Mouse (Mus musculus) intestine, embryonic 15.5 days (tissue): Measurements from ENCODE around the gene Sgms1. TPM values are rescaled to one million over a fixed set of nuclear protein-coding genes. Genes with fewer than 3 reads are reported as not detected.

ENCODE experiments used
- ATAC-seq: fragments of 200-750 bp; cut with Nextera tagmentation; 2 replicates; pipeline ENCODE4 v1.8.0; 2017; ENCODE audit warnings: moderate TSS enrichment, moderate library complexity
- H3K27ac ChIP-seq: fragments of 300-500 bp; sonication (generic); 2 replicates; pipeline ENCODE4 v1.5.1; 2015; ENCODE audit warnings: mild to moderate bottlenecking, inconsistent platforms
- H3K27me3 ChIP-seq: fragments of 300-500 bp; sonication (generic); replicated peaks from 2 replicates; pipeline ENCODE4 v1.6.1; 2015; ENCODE audit warnings: inconsistent platforms
- H3K36me3 ChIP-seq: fragments of 300-500 bp; sonication (generic); 2 replicates; pipeline ENCODE4 v1.6.1; 2015; ENCODE audit warnings: inconsistent platforms
- H3K4me1 ChIP-seq: fragments of 300-500 bp; sonication (generic); replicated peaks from 2 replicates; pipeline ENCODE4 v1.6.1; 2015; ENCODE audit warnings: inconsistent platforms
- H3K4me2 ChIP-seq: fragments of 300-500 bp; sonication (generic); replicated peaks from 2 replicates; pipeline ENCODE4 v1.6.1; 2015; ENCODE audit warnings: mild to moderate bottlenecking, inconsistent platforms
- H3K4me3 ChIP-seq: fragments of 300-500 bp; sonication (generic); replicated peaks from 2 replicates; pipeline ENCODE4 v1.5.1; 2015; ENCODE audit warnings: inconsistent platforms
- H3K9ac ChIP-seq: fragments of 300-500 bp; sonication (generic); 2 replicates; pipeline ENCODE4 v1.6.1; 2015; ENCODE audit warnings: inconsistent platforms
- H3K9me3 ChIP-seq: fragments of 300-500 bp; sonication (generic); 2 replicates; pipeline ENCODE4 v1.6.1; 2016; ENCODE audit warnings: inconsistent platforms
- WGBS: fragments of 180-500 bp; shearing (Covaris S2); methylation state at CpG from one replicate; pipeline ENCODE4 v1.1.7; 2015; 5-methylcytosine and 5-hydroxymethylcytosine counted together
- polyA plus RNA-seq: library from polyadenylated mRNA; unstranded; fragments of >200 nt; fragmentation: Nextera tagmentation; extraction: Ambion mirVana; gene quantifications from 2 replicates; pipeline ENCODE4 v1.2.1, GENCODE M21; 2015

Gene Sgms1
- polyA plus RNA-seq, 1 experiment from 2014 or later: 35.3 TPM

- Histone ChIP-seq H3K9ac (no peak overlapping the region), H3K4me2 (no peak overlapping the region), H3K9me3 (no peaks in the 10 kb centered on the region), H3K4me3 (no peak overlapping the region), H3K4me1 (0 out of 2 replicates have a peak, but pooled peaks cover 14% of the 10 kb centered on the region), H3K36me3 (no peaks in the 10 kb centered on the region), H3K27ac (no peak overlapping the region), H3K27me3 (no peaks in the 10 kb centered on the region)
- ATAC-seq: no peak
- 76% methylated on average over 6 of the region's 6 CpGs for WGBS
Observed at GRCm38 (mm10) chr19:32379239-32379920, 10.1 kb downstream of the Sgms1 start.

- no peaks in the 10 kb centered on the region for H3K36me3 ChIP-seq
- no peaks in the 10 kb centered on the region for H3K9me3 ChIP-seq
- 0 out of 2 replicates have a peak, but pooled peaks cover 14% of the 10 kb centered on the region for H3K4me1 ChIP-seq
- ATAC-seq: no peak
- no peak overlapping the region for H3K4me2 ChIP-seq
- no peak overlapping the region for H3K27ac ChIP-seq
- H3K27me3 ChIP-seq: no peaks in the 10 kb centered on the region
- 62% methylated on average over 3 of the region's 3 CpGs for WGBS
- H3K4me3 ChIP-seq: no peak overlapping the region
- H3K9ac ChIP-seq: no peak overlapping the region
Observed at GRCm38 (mm10) chr19:32378581-32378980, 10.9 kb downstream of the Sgms1 start.

GRCm38 (mm10) chr19:32377701-32378325 is 11.7 kb downstream of the Sgms1 start:
- H3K27ac ChIP-seq: no peak overlapping the region
- no peaks in the 10 kb centered on the region for H3K27me3 ChIP-seq
- no peak for ATAC-seq
- no peaks in the 10 kb centered on the region for H3K9me3 ChIP-seq
- H3K4me1 ChIP-seq: 0 out of 2 replicates have a peak, but pooled peaks cover 14% of the 10 kb centered on the region
- H3K4me3 ChIP-seq: no peak overlapping the region
- WGBS: 64% methylated on average over 7 of the region's 7 CpGs
- H3K4me2 ChIP-seq: no peak overlapping the region
- no peak overlapping the region for H3K9ac ChIP-seq
- no peaks in the 10 kb centered on the region for H3K36me3 ChIP-seq

GRCm38 (mm10) chr19:32376886-32377535 is 12.5 kb downstream of the Sgms1 start:
- Histone ChIP-seq H3K9me3 (no peaks in the 10 kb centered on the region), H3K27me3 (no peaks in the 10 kb centered on the region), H3K4me3 (no peak overlapping the region), H3K9ac (no peak overlapping the region), H3K36me3 (no peaks in the 10 kb centered on the region), H3K4me1 (0 out of 2 replicates have a peak, but pooled peaks cover 16% of the 10 kb centered on the region), H3K27ac (no peak overlapping the region), H3K4me2 (no peak overlapping the region)
- peak; percentile 78 for ATAC-seq
- 52% methylated on average over 7 of the region's 7 CpGs for WGBS

- WGBS: 88% methylated on average over 4 of the region's 4 CpGs
- Histone ChIP-seq H3K4me3 (no peak overlapping the region), H3K9me3 (no peaks in the 10 kb centered on the region), H3K36me3 (no peaks in the 10 kb centered on the region), H3K9ac (no peak overlapping the region), H3K27me3 (no peaks in the 10 kb centered on the region), H3K4me2 (no peak overlapping the region), H3K4me1 (0 out of 2 replicates have a peak, but pooled peaks cover 16% of the 10 kb centered on the region), H3K27ac (no peak overlapping the region)
- ATAC-seq: no peak
Observed at GRCm38 (mm10) chr19:32376054-32376453, 13.5 kb downstream of the Sgms1 start.

GRCm38 (mm10) chr19:32375473-32375985 is 14.0 kb downstream of the Sgms1 start:
- no peaks in the 10 kb centered on the region for H3K9me3 ChIP-seq
- no peak overlapping the region for H3K9ac ChIP-seq
- H3K36me3 ChIP-seq: no peaks in the 10 kb centered on the region
- H3K4me2 ChIP-seq: no peak overlapping the region
- no peak overlapping the region for H3K4me3 ChIP-seq
- H3K27ac ChIP-seq: no peak overlapping the region
- 89% methylated on average over 4 of the region's 4 CpGs for WGBS
- no peaks in the 10 kb centered on the region for H3K27me3 ChIP-seq
- no peak for ATAC-seq
- H3K4me1 ChIP-seq: 0 out of 2 replicates have a peak, but pooled peaks cover 16% of the 10 kb centered on the region

GRCm38 (mm10) chr19:32374751-32375150 is 14.8 kb downstream of the Sgms1 start:
- Histone ChIP-seq H3K9ac (no peak overlapping the region), H3K4me2 (no peak overlapping the region), H3K27ac (no peak overlapping the region), H3K9me3 (no peaks in the 10 kb centered on the region), H3K4me1 (0 out of 2 replicates have a peak, but pooled peaks cover 16% of the 10 kb centered on the region), H3K4me3 (no peak overlapping the region), H3K27me3 (no peaks in the 10 kb centered on the region), H3K36me3 (no peaks in the 10 kb centered on the region)
- no peak for ATAC-seq
- 87% methylated on average over 10 of the region's 10 CpGs for WGBS

- WGBS: 80% methylated on average over 16 of the region's 16 CpGs
- 0 out of 2 replicates have a peak, but pooled peaks cover 16% of the 10 kb centered on the region for H3K4me1 ChIP-seq
Observed at GRCm38 (mm10) chr19:32373865-32374655, 15.5 kb downstream of the Sgms1 start.

GRCm38 (mm10) chr19:32372373-32372772 is 17.1 kb downstream of the Sgms1 start:
- ATAC-seq: 0 out of 2 replicates have a peak, but pooled peaks have one; percentile 15
- no peak overlapping the region for H3K4me2 ChIP-seq
- no peak overlapping the region for H3K27ac ChIP-seq
- no peak overlapping the region for H3K9ac ChIP-seq
- 0 out of 2 replicates have a peak, but pooled peaks cover 7% of the 10 kb centered on the region for H3K4me1 ChIP-seq
- 68% methylated on average over 4 of the region's 4 CpGs for WGBS
- no peak overlapping the region for H3K4me3 ChIP-seq
- H3K27me3 ChIP-seq: no peaks in the 10 kb centered on the region
- H3K36me3 ChIP-seq: no peaks in the 10 kb centered on the region
- H3K9me3 ChIP-seq: no peaks in the 10 kb centered on the region

More at GRCm38 (mm10) chr19:32373865-32374655, 15.5 kb downstream of the Sgms1 start:
- Histone ChIP-seq H3K27ac (no peak overlapping the region), H3K27me3 (no peaks in the 10 kb centered on the region), H3K36me3 (no peaks in the 10 kb centered on the region), H3K9ac (no peak overlapping the region), H3K4me2 (no peak overlapping the region), H3K4me3 (no peak overlapping the region), H3K9me3 (no peaks in the 10 kb centered on the region)
- no peak for ATAC-seq

GRCm38 (mm10) chr19:32367333-32367732 is 22.2 kb downstream of the Sgms1 start:
- H3K9ac ChIP-seq: no peak overlapping the region
- H3K4me2 ChIP-seq: no peak overlapping the region
- WGBS: 92% methylated on average over 8 of the region's 8 CpGs
- no peaks in the 10 kb centered on the region for H3K27me3 ChIP-seq
- ATAC-seq: no peak
- H3K9me3 ChIP-seq: no peaks in the 10 kb centered on the region
- no peak overlapping the region for H3K4me3 ChIP-seq
- H3K27ac ChIP-seq: no peak overlapping the region
- no peaks in the 10 kb centered on the region for H3K36me3 ChIP-seq
- 0 out of 2 replicates have a peak, but pooled peaks cover 2% of the 10 kb centered on the region for H3K4me1 ChIP-seq

GRCm38 (mm10) chr19:32366406-32366805 is 23.1 kb downstream of the Sgms1 start:
- Histone ChIP-seq H3K36me3 (no peaks in the 10 kb centered on the region), H3K9me3 (no peaks in the 10 kb centered on the region), H3K4me1 (peaks cover 3% of the 10 kb centered on the region; the same call in 1 of the 2 replicates), H3K27me3 (no peaks in the 10 kb centered on the region), H3K9ac (no peak overlapping the region), H3K4me3 (no peak overlapping the region), H3K27ac (no peak overlapping the region), H3K4me2 (no peak overlapping the region)
- no peak for ATAC-seq
- 85% methylated on average over 9 of the region's 9 CpGs for WGBS
